Mouse (Mus musculus) spleen, adult 2 months (tissue): Measurements from ENCODE around the gene Gm20716.

Experiments
- CTCF ChIP-seq: fragments of 200-500 bp; IDR thresholded peaks from 2 replicates; pipeline ENCODE4 v1.5.1; 2011; ENCODE audit warnings: mild to moderate bottlenecking, inconsistent platforms; ENCODE audit not compliant: insufficient read depth, insufficient read length, insufficient replicate concordance; ENCODE audit errors: extremely low read depth
- POLR2A ChIP-seq: fragments of 200-500 bp; IDR thresholded peaks from 2 replicates; pipeline ENCODE4 v1.6.1; 2011; ENCODE audit warnings: low read depth, low read length, inconsistent platforms

DNA sequence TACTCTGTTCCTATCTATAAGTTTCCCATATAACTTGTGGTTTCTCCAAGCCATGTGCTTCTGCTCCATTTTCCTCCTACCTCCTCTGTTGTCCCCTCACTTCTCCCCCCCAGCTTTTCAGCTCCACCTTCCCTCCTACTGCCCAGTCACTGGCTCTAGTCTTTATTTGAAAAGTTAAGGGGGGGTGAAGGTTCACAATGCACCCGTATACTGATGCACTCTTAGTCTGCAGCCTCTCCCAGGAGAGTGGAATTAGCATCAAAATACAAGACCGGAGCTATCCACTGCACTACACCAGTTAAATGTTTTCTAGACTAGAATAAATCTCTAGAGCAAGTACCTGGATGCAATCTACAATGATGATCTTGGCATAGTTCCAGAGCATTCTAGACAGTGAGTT, 34.4 kb downstream of the Gm20716 start:
- TF ChIP-seq CTCF (no peak), POLR2A (no peak)
